Comparison of ENCODE assay signal across 15 mouse cellular contexts in genomic region chr13:102667401-102667800, GRCm38 (mm10).
"Had no signal": no experiment of that assay in that cellular context is flagged by ENCODE, and none has a peak within 500 bp of the region (broad histone marks: within the 10 kb centered on the region; RNA-seq: fewer than 3 reads in every experiment).

No protein-coding gene starts in this region.

- H3K9ac ChIP-seq: lung, embryonic 14.5 days; midbrain, embryonic 12.5 days; neural tube, embryonic 12.5 days had no signal

- H3K27ac ChIP-seq: midbrain, embryonic 10.5 days; midbrain, embryonic 12.5 days; neural tube, embryonic 12.5 days had no signal

- H3K4me2 ChIP-seq: lung, embryonic 14.5 days; midbrain, embryonic 12.5 days; neural tube, embryonic 12.5 days had no signal

- H3K36me3 ChIP-seq: midbrain, embryonic 10.5 days; midbrain, embryonic 12.5 days; neural tube, embryonic 12.5 days had no signal

- H3K4me1 ChIP-seq: neural tube, embryonic 12.5 days had no signal

- H3K9me3 ChIP-seq: midbrain, embryonic 10.5 days; midbrain, embryonic 12.5 days; neural tube, embryonic 12.5 days had no signal

- ATAC-seq: midbrain, embryonic 16.5 days had no signal

- DNase-seq: lung, adult 18-20 months; lung, embryonic 14.5 days; lung, postnatal 10 days; lung, postnatal 4 days; midbrain, embryonic 14.5 days; right cerebral cortex, postnatal 25 days; right cerebral cortex, postnatal 4 days; spleen, adult 18-20 months; thymus, adult 18-20 months; thymus, postnatal 14 days; thymus, postnatal 36 days had no signal

- H3K27me3 ChIP-seq: midbrain, embryonic 12.5 days; neural tube, embryonic 12.5 days had no signal

- H3K4me3 ChIP-seq: midbrain, embryonic 10.5 days; midbrain, embryonic 12.5 days; neural tube, embryonic 12.5 days had no signal
